Mouse (Mus musculus) intestine, embryonic 16.5 days (tissue): ENCODE results near the gene Slc2a5. TPM values are rescaled to one million over a fixed set of nuclear protein-coding genes. Genes with fewer than 3 reads are reported as not detected.

ENCODE experiments used
- ATAC-seq: fragments of 200-750 bp; cut with Nextera tagmentation; 2 replicates; pipeline ENCODE4 v1.8.0; 2017; ENCODE audit warnings: moderate TSS enrichment, moderate library complexity
- H3K27ac ChIP-seq: fragments of 300-500 bp; sonication (generic); 2 replicates; pipeline ENCODE4 v1.5.1; 2014; ENCODE audit warnings: mild to moderate bottlenecking, low read length
- H3K27me3 ChIP-seq: fragments of 300-500 bp; sonication (generic); replicated peaks from 2 replicates; pipeline ENCODE4 v1.6.1; 2014; ENCODE audit warnings: low read length, control low read depth, mixed read lengths; ENCODE audit not compliant: control insufficient read depth, insufficient read depth
- H3K36me3 ChIP-seq: fragments of 300-500 bp; sonication (generic); 2 replicates; pipeline ENCODE4 v1.6.1; 2014; ENCODE audit warnings: low read length, control low read depth; ENCODE audit not compliant: control insufficient read depth, insufficient read depth
- H3K4me1 ChIP-seq: fragments of 300-500 bp; sonication (generic); 2 replicates; pipeline ENCODE4 v1.6.1; 2014; ENCODE audit warnings: low read length, control low read depth, mixed read lengths; ENCODE audit not compliant: control insufficient read depth, insufficient read depth
- H3K4me2 ChIP-seq: fragments of 300-500 bp; sonication (generic); 2 replicates; pipeline ENCODE4 v1.6.1; 2014; ENCODE audit warnings: low read depth, low read length, control low read depth
- H3K4me3 ChIP-seq: fragments of 300-500 bp; sonication (generic); 2 replicates; pipeline ENCODE4 v1.5.1; 2014; ENCODE audit warnings: mild to moderate bottlenecking, low read length
- H3K9ac ChIP-seq: fragments of 300-500 bp; sonication (generic); 2 replicates; pipeline ENCODE4 v1.6.1; 2014; ENCODE audit warnings: low read depth, low read length
- H3K9me3 ChIP-seq: fragments of 300-500 bp; sonication (generic); 2 replicates; pipeline ENCODE4 v1.6.1; 2016; ENCODE audit warnings: low read length, control low read depth; ENCODE audit not compliant: control insufficient read depth
- WGBS: fragments of 180-500 bp; shearing (Covaris S2); extraction: QIAGEN DNeasy Blood & Tissue Kit; methylation state at CpG from one replicate; pipeline ENCODE4 v1.1.7; 2014; 5-methylcytosine and 5-hydroxymethylcytosine counted together
- polyA plus RNA-seq: library from polyadenylated mRNA; unstranded; fragments of >200 nt; fragmentation: Nextera tagmentation; extraction: Ambion mirVana; gene quantifications from 2 replicates; pipeline ENCODE4 v1.2.1, GENCODE M21; 2015

The Slc2a5 gene
- polyA plus RNA-seq, 1 experiment from 2014 or later, result 2.4 TPM

DNA sequence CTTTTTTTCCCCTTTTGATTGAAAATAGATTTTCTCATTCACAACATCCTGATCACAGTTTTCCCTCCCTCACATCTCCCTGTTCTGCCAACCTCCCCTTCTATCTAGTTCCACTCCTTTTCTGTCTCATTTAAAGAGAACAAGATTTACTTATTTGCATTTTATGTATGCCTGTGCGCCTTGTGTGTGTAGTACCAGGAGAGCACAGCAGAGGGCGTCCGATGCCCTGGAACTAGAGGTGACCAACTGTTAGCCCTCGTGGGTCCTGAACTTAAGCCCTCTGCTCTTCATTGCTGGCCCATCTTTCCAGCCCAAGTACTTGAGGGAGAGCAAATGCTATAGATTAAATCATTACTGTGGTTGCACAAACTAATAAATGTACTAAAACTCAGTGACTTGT is 33.7 kb upstream of the Slc2a5 start:
- no peak overlapping the region for H3K4me3 ChIP-seq
- 78% methylated on average over 4 of the region's 4 CpGs for WGBS

GRCm38 (mm10) chr4:150086841-150087160 is 32.3 kb upstream of the Slc2a5 start:
- no peaks in the 10 kb centered on the region for H3K36me3 ChIP-seq
- peak overlapping the region; percentile 98 for H3K4me2 ChIP-seq
- no peaks in the 10 kb centered on the region for H3K9me3 ChIP-seq
- H3K27me3 ChIP-seq, result no peaks in the 10 kb centered on the region
- H3K4me1 ChIP-seq, result peaks cover 22% of the 10 kb centered on the region
- 4% methylated on average over 7 of the region's 7 CpGs for WGBS
- ATAC-seq, result no peak
- H3K9ac ChIP-seq, result peak overlapping the region; percentile 57
- H3K4me3 ChIP-seq, result peak overlapping the region; percentile 69
- no peak overlapping the region; the same call in 1 of the 2 replicates for H3K27ac ChIP-seq

More for the DNA sequence above, 33.7 kb upstream of the Slc2a5 start:
- H3K4me1 ChIP-seq, result peaks cover 22% of the 10 kb centered on the region
- no peaks in the 10 kb centered on the region for H3K27me3 ChIP-seq
- H3K4me2 ChIP-seq, result no peak overlapping the region
- ATAC-seq, result no peak
- no peaks in the 10 kb centered on the region for H3K9me3 ChIP-seq
- H3K36me3 ChIP-seq, result no peaks in the 10 kb centered on the region
- H3K27ac ChIP-seq, result no peak overlapping the region
- H3K9ac ChIP-seq, result no peak overlapping the region

DNA sequence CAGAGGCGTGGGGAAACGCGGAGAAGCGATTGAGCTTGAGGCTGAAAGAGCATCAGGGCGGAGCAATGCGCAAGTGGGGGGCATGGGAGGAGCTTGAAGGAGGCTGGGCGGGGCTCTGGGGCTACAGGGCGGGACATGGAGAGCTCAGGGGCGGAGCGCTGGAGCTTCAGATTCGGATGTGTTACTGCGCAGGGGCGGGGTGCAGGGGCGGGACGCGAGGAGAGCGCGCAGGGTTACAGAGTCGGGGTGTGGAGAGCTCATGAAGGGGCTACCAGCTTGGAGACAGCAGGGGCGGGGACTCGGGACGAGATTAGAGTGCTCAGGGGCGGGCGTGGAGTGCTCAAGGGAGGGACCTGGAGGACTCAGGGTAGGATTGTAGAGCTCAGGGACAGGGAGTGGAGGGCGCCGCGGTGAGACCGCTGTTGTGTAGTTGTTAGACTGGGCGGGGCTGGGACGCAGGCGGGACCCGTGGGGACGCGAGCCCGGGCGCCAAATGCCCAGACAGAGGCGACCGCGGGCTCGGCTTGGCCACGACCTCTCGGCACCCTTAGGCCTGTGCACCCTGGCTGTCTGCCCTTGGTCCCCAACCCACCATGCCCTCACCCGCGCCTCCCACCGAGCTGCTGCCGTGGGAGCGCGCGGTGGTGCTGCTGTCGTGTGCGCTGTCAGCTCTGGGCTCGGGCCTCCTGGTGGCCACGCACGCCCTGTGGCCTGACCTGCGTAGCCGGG is 31.8 kb upstream of the Slc2a5 start, which contains the start of gene Gpr157:
TSS of gene Gpr157 (plus strand) at position 205 of the 729 bp plus-strand sequence.
- H3K4me1 ChIP-seq, result peaks cover 23% of the 10 kb centered on the region
- peak within 1 kb of the TSS; percentile 69 for H3K4me3 ChIP-seq
- peak within 1 kb of the TSS; percentile 84 for H3K27ac ChIP-seq
- no peaks in the 10 kb centered on the region for H3K9me3 ChIP-seq
- H3K36me3 ChIP-seq, result no peaks in the 10 kb centered on the region
- H3K9ac ChIP-seq, result peak within 1 kb of the TSS; percentile 84
- WGBS, result under 1% methylated on average over 50 of the region's 56 CpGs
- no peaks in the 10 kb centered on the region for H3K27me3 ChIP-seq
- peak within 1 kb of the TSS; percentile 98 for H3K4me2 ChIP-seq
- ATAC-seq, result peak; percentile 98

GRCm38 (mm10) chr4:150087890-150088530 is 31.1 kb upstream of the Slc2a5 start:
- Histone ChIP-seq H3K4me1 (peaks cover 27% of the 10 kb centered on the region), H3K4me2 (peak overlapping the region; percentile 98), H3K36me3 (no peaks in the 10 kb centered on the region), H3K9me3 (no peaks in the 10 kb centered on the region), H3K4me3 (peak overlapping the region; percentile 69), H3K27ac (peak overlapping the region; percentile 84), H3K9ac (peak overlapping the region; percentile 84), H3K27me3 (no peaks in the 10 kb centered on the region)
- WGBS, result 20% methylated on average over 29 of the region's 29 CpGs
- ATAC-seq, result no peak

DNA sequence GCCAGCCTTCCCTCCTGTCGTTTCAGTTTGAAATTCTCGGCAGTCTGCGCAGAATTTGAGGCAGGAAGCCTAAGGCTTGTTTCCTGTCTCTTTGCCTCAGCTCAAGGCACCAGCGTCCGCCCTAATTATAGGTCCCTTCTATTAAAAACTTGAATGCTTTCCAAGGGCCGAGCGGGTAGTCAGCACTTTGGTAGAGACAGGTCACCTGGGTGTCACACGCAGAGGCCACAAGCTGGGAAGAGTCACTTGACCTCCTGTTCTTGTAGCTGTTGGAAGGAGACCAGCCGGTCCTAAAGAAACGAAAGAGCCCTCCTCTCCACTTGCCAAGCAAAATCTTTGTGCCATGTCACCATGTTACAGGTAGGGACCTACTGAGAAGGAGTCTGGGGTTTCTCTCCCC is 30.0 kb upstream of the Slc2a5 start:
- ATAC-seq, result no peak
- Histone ChIP-seq H3K36me3 (no peaks in the 10 kb centered on the region), H3K9ac (no peak overlapping the region), H3K4me3 (no peak overlapping the region), H3K4me2 (peak overlapping the region; percentile 98; the same call in 1 of the 2 replicates), H3K27me3 (no peaks in the 10 kb centered on the region), H3K9me3 (no peaks in the 10 kb centered on the region), H3K27ac (no peak overlapping the region), H3K4me1 (peaks cover 33% of the 10 kb centered on the region)
- WGBS, result 74% methylated on average over 10 of the region's 10 CpGs

GRCm38 (mm10) chr4:150091887-150092582 is 27.0 kb upstream of the Slc2a5 start:
- H3K27me3 ChIP-seq, result no peaks in the 10 kb centered on the region
- no peak overlapping the region for H3K4me2 ChIP-seq
- peaks cover 43% of the 10 kb centered on the region for H3K4me1 ChIP-seq
- ATAC-seq, result no peak
- no peak overlapping the region for H3K27ac ChIP-seq
- H3K9me3 ChIP-seq, result no peaks in the 10 kb centered on the region
- no peak overlapping the region for H3K9ac ChIP-seq
- WGBS, result 84% methylated on average over 18 of the region's 18 CpGs
- no peaks in the 10 kb centered on the region for H3K36me3 ChIP-seq
- no peak overlapping the region for H3K4me3 ChIP-seq

GRCm38 (mm10) chr4:150092583-150092902 is 26.5 kb upstream of the Slc2a5 start:
- H3K4me2 ChIP-seq, result no peak overlapping the region

GRCm38 (mm10) chr4:150093560-150094462 is 25.3 kb upstream of the Slc2a5 start:
- peak overlapping the region; percentile 25; the same call in 1 of the 2 replicates for H3K9ac ChIP-seq
- no peaks in the 10 kb centered on the region for H3K9me3 ChIP-seq

More at GRCm38 (mm10) chr4:150092583-150092902, 26.5 kb upstream of the Slc2a5 start:
- peaks cover 43% of the 10 kb centered on the region for H3K4me1 ChIP-seq
- H3K27me3 ChIP-seq, result no peaks in the 10 kb centered on the region
- no peak overlapping the region for H3K4me3 ChIP-seq
- 63% methylated on average over 3 of the region's 3 CpGs for WGBS
- no peak overlapping the region for H3K9ac ChIP-seq
- no peaks in the 10 kb centered on the region for H3K9me3 ChIP-seq
- H3K36me3 ChIP-seq, result no peaks in the 10 kb centered on the region
- H3K27ac ChIP-seq, result no peak overlapping the region
- no peak for ATAC-seq

More at GRCm38 (mm10) chr4:150093560-150094462, 25.3 kb upstream of the Slc2a5 start:
- peak; percentile 87 for ATAC-seq
- Histone ChIP-seq H3K27ac (peak overlapping the region; percentile 77), H3K36me3 (no peaks in the 10 kb centered on the region), H3K4me1 (peaks cover 39% of the 10 kb centered on the region), H3K27me3 (no peaks in the 10 kb centered on the region), H3K4me3 (no peak overlapping the region), H3K4me2 (peak overlapping the region; percentile 30)
- 30% methylated on average over 12 of the region's 12 CpGs for WGBS
